Mouse (Mus musculus) WW6 (cell line): ENCODE results near the gene Dab2.

ENCODE experiments used
- DNase-seq: peaks from one replicate; pipeline ENCODE4 v3.0.0-alpha.2; 2013; ENCODE audit warnings: low read depth, low spot score

Gene Dab2

GRCm38 (mm10) chr15:6299554-6299953 lies at the start of gene Dab2:
Gene Dab2 (plus strand): TSS chr15:6299788.
- no peak for DNase-seq

- DNase-seq, result no peak
These were observed 46.1 kb upstream of the Dab2 start for GRCm38 (mm10) chr15:6253471-6253870.

GRCm38 (mm10) chr15:6254383-6254782 lies 45.2 kb upstream of the Dab2 start:
- DNase-seq, result no peak

- no peak for DNase-seq
These were observed 42.5 kb upstream of the Dab2 start for GRCm38 (mm10) chr15:6257049-6257448.

- DNase-seq, result no peak
These were observed 39.4 kb upstream of the Dab2 start for GRCm38 (mm10) chr15:6259957-6260740.

GRCm38 (mm10) chr15:6260741-6261430 lies 38.7 kb upstream of the Dab2 start:
- DNase-seq, result no peak

GRCm38 (mm10) chr15:6267147-6267758 lies 32.3 kb upstream of the Dab2 start:
- DNase-seq, result no peak

- no peak for DNase-seq
These were observed 20.8 kb upstream of the Dab2 start for GRCm38 (mm10) chr15:6278606-6279468.

GRCm38 (mm10) chr15:6280021-6280451 lies 19.6 kb upstream of the Dab2 start:
- no peak for DNase-seq

- no peak for DNase-seq
These were observed 16.3 kb upstream of the Dab2 start for GRCm38 (mm10) chr15:6283249-6283648.

- no peak for DNase-seq
These were observed 3.5 kb upstream of the Dab2 start for GRCm38 (mm10) chr15:6296071-6296470.

- DNase-seq, result no peak
These were observed 862 bp upstream of the Dab2 start for GRCm38 (mm10) chr15:6298726-6299125.

GRCm38 (mm10) chr15:6302219-6302618 lies 2.6 kb downstream of the Dab2 start:
- no peak for DNase-seq

GRCm38 (mm10) chr15:6303822-6304221 lies 4.2 kb downstream of the Dab2 start:
- DNase-seq, result no peak

- no peak for DNase-seq
These were observed 10.0 kb downstream of the Dab2 start for GRCm38 (mm10) chr15:6309633-6310032.

GRCm38 (mm10) chr15:6310417-6310816 lies 10.8 kb downstream of the Dab2 start:
- no peak for DNase-seq

GRCm38 (mm10) chr15:6312396-6312795 lies 12.8 kb downstream of the Dab2 start:
- DNase-seq, result no peak

GRCm38 (mm10) chr15:6319352-6319751 lies 19.8 kb downstream of the Dab2 start:
- DNase-seq, result no peak

GRCm38 (mm10) chr15:6320501-6320900 lies 20.9 kb downstream of the Dab2 start:
- DNase-seq, result no peak

- no peak for DNase-seq
These were observed 21.7 kb downstream of the Dab2 start for GRCm38 (mm10) chr15:6321263-6321662.

GRCm38 (mm10) chr15:6322311-6322710 lies 22.7 kb downstream of the Dab2 start:
- DNase-seq, result no peak

- no peak for DNase-seq
These were observed 24.0 kb downstream of the Dab2 start for GRCm38 (mm10) chr15:6323577-6323976.
